Mouse (Mus musculus) cerebellum, adult 9-10 months (tissue): ENCODE data around the gene Clba1.
"Not testable (repeated sequence)": the region's sequence is repeated elsewhere in the genome, so short reads cannot be mapped to it uniquely, and the experiment has no call there.

Experiments
- DNase-seq: peaks from one replicate; pipeline ENCODE4 v3.0.0; 2022

Clba1 gene

GRCm38 (mm10) chr12:112819057-112819662, 10.4 kb downstream of the Clba1 start:
- DNase-seq: no peak

GRCm38 (mm10) chr12:112820401-112820999, 11.8 kb downstream of the Clba1 start:
- no peak for DNase-seq

GRCm38 (mm10) chr12:112821216-112821615, 12.5 kb downstream of the Clba1 start:
- DNase-seq: no peak

- DNase-seq: no peak
Measured at GRCm38 (mm10) chr12:112821974-112822373, 13.2 kb downstream of the Clba1 start.

- no peak for DNase-seq
Measured at GRCm38 (mm10) chr12:112822676-112823075, 13.9 kb downstream of the Clba1 start.

GRCm38 (mm10) chr12:112823221-112823620, 14.5 kb downstream of the Clba1 start:
- DNase-seq: no peak

GRCm38 (mm10) chr12:112825901-112826300, 17.2 kb downstream of the Clba1 start:
- DNase-seq: no peak

GRCm38 (mm10) chr12:112828501-112829243, 19.9 kb downstream of the Clba1 start:
- DNase-seq: peak; percentile 58

- peak; percentile 97 for DNase-seq
Measured at GRCm38 (mm10) chr12:112829244-112829864, 20.6 kb downstream of the Clba1 start, which contains the start of gene Cdca4. Cdca4 (minus strand) TSS chr12:112829423.

- no peak for DNase-seq
Measured at GRCm38 (mm10) chr12:112830141-112830540, 21.4 kb downstream of the Clba1 start.

- DNase-seq: no peak
Measured at GRCm38 (mm10) chr12:112830570-112830969, 21.8 kb downstream of the Clba1 start.

GRCm38 (mm10) chr12:112832411-112832810, 23.7 kb downstream of the Clba1 start:
- DNase-seq: no peak

GRCm38 (mm10) chr12:112833527-112833926, 24.8 kb downstream of the Clba1 start:
- DNase-seq: no peak

GRCm38 (mm10) chr12:112835046-112835445, 26.3 kb downstream of the Clba1 start:
- DNase-seq: no peak

- DNase-seq: no peak
Measured at GRCm38 (mm10) chr12:112840209-112841086, 31.7 kb downstream of the Clba1 start.

GRCm38 (mm10) chr12:112841338-112841892, 32.7 kb downstream of the Clba1 start:
- DNase-seq: not testable (repeated sequence)

- DNase-seq: not testable (repeated sequence)
Measured at GRCm38 (mm10) chr12:112842128-112842527, 33.4 kb downstream of the Clba1 start.

- peak; percentile 85 for DNase-seq
Measured at GRCm38 (mm10) chr12:112843803-112844202, 35.1 kb downstream of the Clba1 start.

GRCm38 (mm10) chr12:112847880-112848279, 39.1 kb downstream of the Clba1 start:
- DNase-seq: no peak

- DNase-seq: no peak
Measured at GRCm38 (mm10) chr12:112849235-112850022, 40.7 kb downstream of the Clba1 start.

- DNase-seq: no peak
Measured at GRCm38 (mm10) chr12:112850344-112850743, 41.6 kb downstream of the Clba1 start.
